Comparison of ENCODE assay signal across 23 mouse cellular contexts in the genomic region with DNA sequence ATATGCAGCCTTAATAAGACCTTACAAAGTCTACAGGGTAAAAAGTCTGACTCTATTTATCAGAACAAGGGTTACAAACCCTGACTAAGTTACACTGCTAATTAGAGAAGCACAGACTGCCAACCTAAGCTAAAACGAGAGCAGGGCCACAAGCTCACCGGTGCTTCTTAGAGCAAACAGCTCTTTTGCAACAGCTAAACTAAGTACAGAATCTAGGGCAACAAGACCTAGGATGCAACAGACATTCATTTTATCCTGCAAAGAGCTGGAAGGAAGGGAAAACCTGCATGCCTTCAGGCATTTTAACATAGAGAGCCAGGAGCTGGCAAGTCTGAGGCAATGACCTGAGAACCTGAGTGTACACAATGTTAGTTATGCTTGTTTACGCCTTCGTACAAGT.
"Had no signal": no experiment of that assay in that cellular context is flagged by ENCODE, and none has a peak within 500 bp of the region (broad histone marks: within the 10 kb centered on the region; RNA-seq: fewer than 3 reads in every experiment).

No protein-coding gene starts in this region.

- H3K27me3 ChIP-seq: heart, embryonic 13.5 days; heart, embryonic 15.5 days; hindbrain, embryonic 13.5 days; hindbrain, embryonic 15.5 days; limb, embryonic 13.5 days; limb, embryonic 15.5 days had no signal

- H3K9ac ChIP-seq: heart, embryonic 13.5 days; heart, embryonic 15.5 days; hindbrain, embryonic 13.5 days; hindbrain, embryonic 15.5 days; limb, embryonic 13.5 days; limb, embryonic 15.5 days; liver, embryonic 14.5 days had no signal

- H3K4me1 ChIP-seq: heart, embryonic 13.5 days; heart, embryonic 15.5 days; hindbrain, embryonic 13.5 days; hindbrain, embryonic 15.5 days; limb, embryonic 13.5 days; limb, embryonic 15.5 days had no signal

- H3K4me2 ChIP-seq: heart, embryonic 11.5 days; heart, embryonic 13.5 days; heart, embryonic 15.5 days; hindbrain, embryonic 13.5 days; hindbrain, embryonic 15.5 days; limb, embryonic 13.5 days; limb, embryonic 15.5 days; liver, embryonic 11.5 days had no signal

- H3K4me3 ChIP-seq: gastrocnemius, adult 2 months; heart, adult 2 months; heart, embryonic 13.5 days; heart, embryonic 15.5 days; hindbrain, embryonic 13.5 days; hindbrain, embryonic 15.5 days; limb, embryonic 13.5 days; limb, embryonic 15.5 days had no signal

- H3K9me3 ChIP-seq: heart, embryonic 15.5 days; hindbrain, embryonic 13.5 days; hindbrain, embryonic 15.5 days; limb, embryonic 13.5 days; limb, embryonic 15.5 days had no signal

- DNase-seq: gastrocnemius, adult 2 months; gastrocnemius, postnatal 10 days; gastrocnemius, postnatal 25 days; heart, adult 2 months; heart, postnatal 14 days; heart, postnatal 36 days; kidney, adult 11 months; kidney, adult 8-10 months; kidney, postnatal 10 days; kidney, postnatal 25 days; layer of hippocampus, adult 9-11 months; layer of hippocampus, postnatal 36 days; left cerebral cortex, postnatal 4 days had no signal

- H3K27ac ChIP-seq: gastrocnemius, adult 2 months; heart, adult 2 months; heart, embryonic 13.5 days; heart, embryonic 15.5 days; hindbrain, embryonic 13.5 days; hindbrain, embryonic 15.5 days; hindbrain, postnatal 0 days; limb, embryonic 13.5 days; limb, embryonic 15.5 days; liver, embryonic 14.5 days had no signal

- H3K36me3 ChIP-seq: heart, embryonic 13.5 days; heart, embryonic 15.5 days; hindbrain, embryonic 13.5 days; hindbrain, embryonic 15.5 days; limb, embryonic 15.5 days had no signal

- ATAC-seq: hindbrain, postnatal 0 days had no signal
